In genomic region chr2:170345410-170345793, GRCm38 (mm10) we compare ENCODE assay signal across 8 mouse cellular contexts.
DNase-seq lines count a peak whose midpoint lies in the region; ATAC-seq lines count a peak whose summit lies in the region.

No protein-coding gene starts in this region.

- peak overlapping the region; percentile 20; the same call in 1 of the 2 replicates for H3K4me2 ChIP-seq in heart, embryonic 12.5 days
- no peak overlapping the region for H3K4me2 ChIP-seq in hindbrain, embryonic 16.5 days (ENCODE audit: low read length)
- peak overlapping the region; percentile 28 for H3K4me2 ChIP-seq in liver, embryonic 15.5 days

- H3K9me3 ChIP-seq in heart, embryonic 12.5 days (replicated peaks) = no peaks in the 10 kb centered on the region
- no peaks in the 10 kb centered on the region for H3K9me3 ChIP-seq in hindbrain, embryonic 16.5 days (ENCODE audit: control insufficient read depth, low read length)
- no peaks in the 10 kb centered on the region for H3K9me3 ChIP-seq in liver, embryonic 15.5 days (replicated peaks)

- no peak for ATAC-seq in heart, embryonic 12.5 days (ENCODE audit: insufficient number of reproducible peaks, low FRiP score)
- ATAC-seq in hindbrain, embryonic 16.5 days = no peak
- ATAC-seq in liver, embryonic 15.5 days (ENCODE audit: insufficient read depth) = no peak
- ATAC-seq in neutrophil, adult 5-6 weeks (ENCODE audit: extremely low read depth, insufficient number of reproducible peaks, low FRiP score, poor library complexity, severe bottlenecking) = peak; percentile 57

- intact Hi-C loops in heart, postnatal 25 days (cut with DNase I) = loop anchor here (10.0 kb wide), 1 partner anchor 121 kb away; no protein-coding TSS in a partner anchor

- H3K36me3 ChIP-seq in heart, embryonic 12.5 days = no peaks in the 10 kb centered on the region
- H3K36me3 ChIP-seq in hindbrain, embryonic 16.5 days (ENCODE audit: control insufficient read depth, insufficient read depth, low read length) = no peaks in the 10 kb centered on the region
- H3K36me3 ChIP-seq in liver, embryonic 15.5 days (replicated peaks) = no peaks in the 10 kb centered on the region

- H3K4me3 ChIP-seq in heart, embryonic 12.5 days = no peak overlapping the region
- no peak overlapping the region for H3K4me3 ChIP-seq in hindbrain, embryonic 16.5 days (ENCODE audit: low read length)
- H3K4me3 ChIP-seq in liver, embryonic 15.5 days (replicated peaks) = no peak overlapping the region

- WGBS in heart, embryonic 12.5 days = 7% methylated on average over 5 of the region's 5 CpGs
- WGBS in hindbrain, embryonic 16.5 days = 11% methylated on average over 5 of the region's 5 CpGs
- WGBS in liver, embryonic 15.5 days (ENCODE audit: insufficient replicate concordance) = 13% methylated on average over 5 of the region's 5 CpGs

- no peaks in the 10 kb centered on the region for H3K27me3 ChIP-seq in heart, embryonic 12.5 days (replicated peaks)
- no peaks in the 10 kb centered on the region for H3K27me3 ChIP-seq in hindbrain, embryonic 16.5 days (replicated peaks; ENCODE audit: control insufficient read depth, insufficient read depth, low read length)
- H3K27me3 ChIP-seq in liver, embryonic 15.5 days = no peaks in the 10 kb centered on the region

- peak overlapping the region; percentile 36; the same call in 1 of the 2 replicates for H3K27ac ChIP-seq in heart, embryonic 12.5 days (ENCODE audit: poor library complexity, severe bottlenecking)
- peak overlapping the region; percentile 44; the same call in 1 of the 2 replicates for H3K27ac ChIP-seq in hindbrain, embryonic 16.5 days (ENCODE audit: low read depth, low read length)
- H3K27ac ChIP-seq in liver, embryonic 15.5 days (replicated peaks) = peak overlapping the region; percentile 67

- H3K4me1 ChIP-seq in heart, embryonic 12.5 days (replicated peaks) = peaks cover 37% of the 10 kb centered on the region
- peaks cover 3% of the 10 kb centered on the region for H3K4me1 ChIP-seq in hindbrain, embryonic 16.5 days (ENCODE audit: control insufficient read depth, insufficient read depth, low read depth, low read length)
- H3K4me1 ChIP-seq in liver, embryonic 15.5 days (replicated peaks) = peaks cover 25% of the 10 kb centered on the region

- H3K9ac ChIP-seq in heart, embryonic 12.5 days = no peak overlapping the region
- H3K9ac ChIP-seq in hindbrain, embryonic 16.5 days (ENCODE audit: low read depth, low read length) = no peak overlapping the region; the same call in 1 of the 2 replicates
- no peak overlapping the region for H3K9ac ChIP-seq in liver, embryonic 15.5 days

- DNase-seq in heart, postnatal 25 days (ENCODE audit: low spot score) = no peak
- DNase-seq in ZHBTc4 (ENCODE audit: low read depth, low spot score) = peak; percentile 21
- DNase-seq in left cerebral cortex, adult 18-20 months (ENCODE audit: low spot score in 2 of 2) = no peak
- DNase-seq in gastrocnemius, adult 18-20 months (ENCODE audit: low spot score) = no peak
